Mouse (Mus musculus) spleen, adult 2 months (tissue): ENCODE results near the gene Rbfox1.

Source experiments
- CTCF ChIP-seq: fragments of 200-500 bp; IDR thresholded peaks from 2 replicates; pipeline ENCODE4 v1.5.1; 2011; ENCODE audit warnings: mild to moderate bottlenecking, inconsistent platforms; ENCODE audit not compliant: insufficient read depth, insufficient read length, insufficient replicate concordance; ENCODE audit errors: extremely low read depth
- POLR2A ChIP-seq: fragments of 200-500 bp; IDR thresholded peaks from 2 replicates; pipeline ENCODE4 v1.6.1; 2011; ENCODE audit warnings: low read depth, low read length, inconsistent platforms

DNA sequence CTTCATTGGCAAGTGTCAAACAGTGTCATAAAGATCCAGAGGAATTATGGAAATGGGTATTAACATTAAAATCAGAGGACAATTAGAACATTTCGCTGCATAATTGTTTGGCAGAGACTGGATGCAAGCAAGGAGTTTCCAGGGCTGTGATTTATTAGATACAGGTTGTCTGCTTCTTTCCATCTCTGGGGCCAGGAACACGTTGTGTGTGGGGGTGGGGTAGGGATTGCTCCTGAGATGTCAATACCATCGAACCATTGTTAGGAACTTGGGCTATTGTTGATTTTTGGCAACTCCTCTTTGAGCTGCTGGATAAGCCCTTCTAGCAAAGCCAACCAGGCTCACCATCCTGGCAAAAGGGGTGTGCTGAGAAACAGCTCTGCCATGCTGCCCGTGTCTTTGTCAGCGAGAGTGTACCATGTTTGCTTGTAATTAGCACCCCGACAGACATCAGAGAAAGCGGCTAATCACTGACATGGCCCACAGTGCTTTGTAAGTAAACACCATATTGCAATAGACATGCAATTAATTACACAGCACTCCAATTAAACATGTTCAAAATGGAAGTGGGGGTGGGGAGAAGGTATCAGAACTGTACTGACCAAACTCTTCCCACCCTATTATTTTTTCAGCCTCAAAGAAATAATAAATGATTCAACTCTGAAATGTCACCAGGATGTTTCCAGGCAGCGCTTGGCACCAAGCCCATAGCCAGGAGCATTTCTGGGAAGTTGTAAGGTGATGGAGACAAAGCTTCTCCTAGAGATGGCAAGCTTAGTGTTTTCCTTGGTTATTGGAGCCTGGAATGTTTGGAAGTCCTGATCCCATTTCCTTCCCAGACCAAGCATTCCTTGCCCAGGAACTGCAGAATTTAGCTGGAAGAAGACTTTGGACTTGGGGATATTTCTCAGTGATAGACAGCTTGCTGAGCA, 1562.8 kb downstream of the Rbfox1 start:
- TF ChIP-seq CTCF, result no peak
- TF ChIP-seq POLR2A, result no peak
